10 mouse cellular contexts compared by ENCODE assay signal in genomic region chr5:36936548-36936947, GRCm38 (mm10). TPM values are rescaled to one million over a fixed set of nuclear protein-coding genes. Genes with fewer than 3 reads are reported as not detected.
DNase-seq lines count a peak whose midpoint lies in the region; ATAC-seq and TF ChIP-seq lines count a peak whose summit lies in the region.
"Had no signal": no experiment of that assay in that cellular context is flagged by ENCODE, and none has a peak within 500 bp of the region (broad histone marks: within the 10 kb centered on the region; RNA-seq: fewer than 3 reads in every experiment).

No protein-coding gene starts in this region.

- H3K27me3 ChIP-seq in forebrain, embryonic 14.5 days (replicated peaks; ENCODE audit: control insufficient read depth, insufficient read depth, low read length) = no peaks in the 10 kb centered on the region
- no peaks in the 10 kb centered on the region; the same call in 1 of the 2 replicates for H3K27me3 ChIP-seq in forebrain, embryonic 12.5 days
- no peaks in the 10 kb centered on the region for H3K27me3 ChIP-seq in heart, embryonic 12.5 days (replicated peaks)
- no peaks in the 10 kb centered on the region for H3K27me3 ChIP-seq in liver, postnatal 0 days (ENCODE audit: insufficient read depth, low read length)

- H3K4me1 ChIP-seq in forebrain, embryonic 14.5 days (ENCODE audit: control insufficient read depth, insufficient read depth, low read length) = peaks cover 12% of the 10 kb centered on the region
- H3K4me1 ChIP-seq in forebrain, embryonic 12.5 days = peaks cover 15% of the 10 kb centered on the region
- peaks cover 32% of the 10 kb centered on the region for H3K4me1 ChIP-seq in heart, embryonic 12.5 days (replicated peaks)
- peaks cover 23% of the 10 kb centered on the region for H3K4me1 ChIP-seq in olfactory bulb, adult 2 months (ENCODE audit: control insufficient read depth, insufficient read depth, low read length)
- no peaks in the 10 kb centered on the region for H3K4me1 ChIP-seq in liver, postnatal 0 days (ENCODE audit: insufficient read depth)

- no peak overlapping the region for H3K9ac ChIP-seq in forebrain, embryonic 14.5 days (ENCODE audit: low read length)
- no peak overlapping the region for H3K9ac ChIP-seq in forebrain, embryonic 12.5 days
- no peak overlapping the region for H3K9ac ChIP-seq in heart, embryonic 12.5 days
- H3K9ac ChIP-seq in liver, postnatal 0 days (replicated peaks) = no peak overlapping the region

- WGBS in forebrain, embryonic 14.5 days = 84% methylated on average over 7 of the region's 7 CpGs
- 83% methylated on average over 7 of the region's 7 CpGs for WGBS in forebrain, embryonic 12.5 days
- 42% methylated on average over 7 of the region's 7 CpGs for WGBS in heart, embryonic 12.5 days
- WGBS in olfactory bulb, adult 2 months = 81% methylated on average over 7 of the region's 7 CpGs
- WGBS in liver, postnatal 0 days (ENCODE audit: insufficient replicate concordance) = 71% methylated on average over 7 of the region's 7 CpGs

- intact Hi-C loops in left cerebral cortex, adult 2 months (cut with DNase I) = no loop called here
- intact Hi-C loops in left cerebral cortex, postnatal 10 days (cut with DNase I) = no loop called here

- H3K4me2 ChIP-seq in forebrain, embryonic 14.5 days (ENCODE audit: low read length) = no peak overlapping the region
- H3K4me2 ChIP-seq in forebrain, embryonic 12.5 days = no peak overlapping the region
- H3K4me2 ChIP-seq in heart, embryonic 12.5 days = no peak overlapping the region
- H3K4me2 ChIP-seq in liver, postnatal 0 days (ENCODE audit: low read depth, low read length) = no peak overlapping the region

- no peak for DNase-seq in forebrain, embryonic 14.5 days (ENCODE audit: low spot score)
- DNase-seq in left cerebral cortex, adult 2 months (ENCODE audit: extremely low spot score in 1 of 2, low spot score in 2 of 2) = no peak
- DNase-seq in left cerebral cortex, postnatal 10 days (ENCODE audit: extremely low spot score in 1 of 2, low spot score in 2 of 2) = no peak
- DNase-seq in liver, postnatal 0 days = no peak
- DNase-seq in gastrocnemius, adult 8-10 months (ENCODE audit: low spot score in 2 of 2) = no peak

- no peaks in the 10 kb centered on the region for H3K36me3 ChIP-seq in forebrain, embryonic 14.5 days (ENCODE audit: control insufficient read depth, insufficient read depth, low read length)
- no peaks in the 10 kb centered on the region for H3K36me3 ChIP-seq in forebrain, embryonic 12.5 days (replicated peaks)
- no peaks in the 10 kb centered on the region for H3K36me3 ChIP-seq in heart, embryonic 12.5 days
- no peaks in the 10 kb centered on the region for H3K36me3 ChIP-seq in liver, postnatal 0 days (replicated peaks; ENCODE audit: insufficient read depth, low read length)
- H3K36me3 ChIP-seq: embryonic facial prominence, embryonic 10.5 days had no signal

- no peak for ATAC-seq in forebrain, embryonic 14.5 days
- no peak for ATAC-seq in forebrain, embryonic 12.5 days (ENCODE audit: low FRiP score)
- ATAC-seq in heart, embryonic 12.5 days (ENCODE audit: insufficient number of reproducible peaks, low FRiP score) = 0 out of 2 replicates have a peak, but pooled peaks have one; percentile 27
- no peak for ATAC-seq in liver, postnatal 0 days

- TF ChIP-seq CTCF in left cerebral cortex, adult 2 months (IDR thresholded peaks at IDR 0.05) = peak; percentile 22
- TF ChIP-seq CTCF in olfactory bulb, adult 2 months (IDR thresholded peaks at IDR 0.05; ENCODE audit: insufficient read depth, low read depth, low read length) = no peak
- TF ChIP-seq CTCF in liver, postnatal 0 days (IDR thresholded peaks at IDR 0.05; ENCODE audit: low read depth) = no peak

- H3K9me3 ChIP-seq in forebrain, embryonic 14.5 days (replicated peaks; ENCODE audit: control insufficient read depth, low read length) = no peaks in the 10 kb centered on the region
- no peaks in the 10 kb centered on the region for H3K9me3 ChIP-seq in forebrain, embryonic 12.5 days
- H3K9me3 ChIP-seq in heart, embryonic 12.5 days (replicated peaks) = no peaks in the 10 kb centered on the region
- no peaks in the 10 kb centered on the region for H3K9me3 ChIP-seq in liver, postnatal 0 days (ENCODE audit: low read length)
- H3K9me3 ChIP-seq: embryonic facial prominence, embryonic 10.5 days had no signal

- TF ChIP-seq POLR2A in olfactory bulb, adult 2 months (IDR thresholded peaks at IDR 0.05; ENCODE audit: insufficient read depth, low read depth, low read length) = no peak

- no peak overlapping the region for H3K4me3 ChIP-seq in forebrain, embryonic 14.5 days (ENCODE audit: low read depth, low read length)
- no peak overlapping the region for H3K4me3 ChIP-seq in forebrain, embryonic 12.5 days (replicated peaks)
- H3K4me3 ChIP-seq in left cerebral cortex, adult 2 months = no peak overlapping the region
- H3K4me3 ChIP-seq in heart, embryonic 12.5 days = no peak overlapping the region
- no peak overlapping the region for H3K4me3 ChIP-seq in olfactory bulb, adult 2 months (ENCODE audit: insufficient read depth, low read depth, low read length)
- H3K4me3 ChIP-seq in liver, postnatal 0 days (ENCODE audit: low read depth, low read length) = no peak overlapping the region
- H3K4me3 ChIP-seq: embryonic facial prominence, embryonic 10.5 days; megakaryocyte, embryonic 14.5 days had no signal

- peak overlapping the region; percentile 60; the same call in 1 of the 2 replicates for H3K27ac ChIP-seq in forebrain, embryonic 14.5 days (ENCODE audit: low read depth, low read length)
- no peak overlapping the region for H3K27ac ChIP-seq in forebrain, embryonic 12.5 days
- H3K27ac ChIP-seq in left cerebral cortex, adult 2 months = peak overlapping the region; percentile 55; the same call in 1 of the 2 replicates
- no peak overlapping the region for H3K27ac ChIP-seq in heart, embryonic 12.5 days (ENCODE audit: poor library complexity, severe bottlenecking)
- H3K27ac ChIP-seq in olfactory bulb, adult 2 months (ENCODE audit: insufficient read depth, low read depth, low read length) = 0 out of 2 replicates have a peak overlapping the region, but pooled peaks have one; percentile 34
- H3K27ac ChIP-seq in liver, postnatal 0 days (ENCODE audit: low read depth) = no peak overlapping the region

- TF ChIP-seq EP300 in liver, postnatal 0 days (IDR thresholded peaks at IDR 0.05; ENCODE audit: low read depth) = no peak

RNA-seq across cellular contexts. Expression of gene Wfs1, which starts 52.5 kb away (rescaled TPM):
- 3.7 and 6.3 TPM in 2 replicates for polyA plus RNA-seq in forebrain, embryonic 14.5 days (2014; fragmentation: Nextera tagmentation; extraction: Ambion mirVana)
- polyA plus RNA-seq in forebrain, embryonic 12.5 days (2016; fragmentation: Nextera tagmentation; extraction: Ambion mirVana) = 7.8 and 7.9 TPM in 2 replicates
- total RNA-seq in left cerebral cortex, adult 2 months (2021) = 100 to 1,000 TPM; 118 to 155 TPM
- total RNA-seq in left cerebral cortex, postnatal 10 days (2021) = 10 to 100 TPM; 81.9 to 85.0 TPM
- 32.0 and 32.7 TPM in 2 replicates for polyA plus RNA-seq in heart, embryonic 12.5 days (2016; fragmentation: Nextera tagmentation; extraction: Ambion mirVana)
- polyA plus RNA-seq in olfactory bulb, adult 2 months (2012; ENCODE audit: insufficient read depth, insufficient read length, low replicate concordance, missing spikeins) = not detected in 2 replicates
- polyA plus RNA-seq in liver, postnatal 0 days (2015; fragmentation: Nextera tagmentation; extraction: Ambion mirVana) = 1.7 and 1.9 TPM in 2 replicates
- 10 to 100 TPM; 51.3 to 68.1 (median 58.9) TPM for total RNA-seq in gastrocnemius, adult 8-10 months (2022)

Comparison
In these comparisons a context has a peak if more than half of its experiments do, and no peak if none do; other contexts are left out.
1. H3K27ac ChIP-seq: peak in forebrain, embryonic 14.5 days (single experiment), left cerebral cortex, adult 2 months (single experiment) and olfactory bulb, adult 2 months (single experiment); none in forebrain, embryonic 12.5 days (single experiment), heart, embryonic 12.5 days (single experiment) and liver, postnatal 0 days (single experiment).